Comparison of ENCODE assay signal across 8 mouse cellular contexts in genomic region chr12:5142776-5143175, GRCm38 (mm10).
DNase-seq lines count a peak whose midpoint lies in the region; ATAC-seq and TF ChIP-seq lines count a peak whose summit lies in the region.

No protein-coding gene starts in this region.

- H3K4me2 ChIP-seq in embryonic facial prominence, embryonic 12.5 days (replicated peaks), result no peak overlapping the region

- peak; percentile 36 for ATAC-seq in embryonic facial prominence, embryonic 12.5 days (ENCODE audit: insufficient number of reproducible peaks, insufficient read depth, low FRiP score, low TSS enrichment)

- peak; percentile 69 for TF ChIP-seq CTCF in liver, adult 2 months (IDR thresholded peaks at IDR 0.05; ENCODE audit: low read depth, low read length)
- peak; percentile 68 for TF ChIP-seq CTCF in olfactory bulb, adult 2 months (IDR thresholded peaks at IDR 0.05; ENCODE audit: insufficient read depth, low read depth, low read length)

- WGBS in embryonic facial prominence, embryonic 12.5 days, result 13% methylated on average over 3 of the region's 3 CpGs
- WGBS in liver, adult 2 months, result 25% methylated on average over 3 of the region's 3 CpGs
- 19% methylated on average over 3 of the region's 3 CpGs for WGBS in olfactory bulb, adult 2 months

- no peak for TF ChIP-seq POLR2A in liver, adult 2 months (IDR thresholded peaks at IDR 0.05; ENCODE audit: extremely low read depth, insufficient read depth, low read length)
- no peak for TF ChIP-seq POLR2A in olfactory bulb, adult 2 months (IDR thresholded peaks at IDR 0.05; ENCODE audit: insufficient read depth, low read depth, low read length)

- H3K27ac ChIP-seq in embryonic facial prominence, embryonic 12.5 days, result peak overlapping the region; percentile 63
- H3K27ac ChIP-seq in liver, adult 2 months (replicated peaks; ENCODE audit: insufficient read depth, low read depth, low read length), result no peak overlapping the region
- no peak overlapping the region for H3K27ac ChIP-seq in olfactory bulb, adult 2 months (ENCODE audit: insufficient read depth, low read depth, low read length)

- H3K27me3 ChIP-seq in embryonic facial prominence, embryonic 12.5 days, result no peaks in the 10 kb centered on the region
- no peaks in the 10 kb centered on the region for H3K27me3 ChIP-seq in liver, adult 2 months (ENCODE audit: control insufficient read depth, insufficient read depth, low read length)

- peaks cover 27% of the 10 kb centered on the region for H3K4me1 ChIP-seq in embryonic facial prominence, embryonic 12.5 days
- H3K4me1 ChIP-seq in liver, adult 2 months (ENCODE audit: control insufficient read depth, insufficient read depth, low read length), result no peaks in the 10 kb centered on the region
- H3K4me1 ChIP-seq in olfactory bulb, adult 2 months (ENCODE audit: control insufficient read depth, insufficient read depth, low read length), result peaks cover 29% of the 10 kb centered on the region

- DNase-seq in 416B (ENCODE audit: low read depth), result peak; percentile 59
- DNase-seq in adrenal gland, postnatal 4 days (ENCODE audit: low spot score in 2 of 2), result peak; percentile 77 to 80
- DNase-seq in heart, adult 9 months (ENCODE audit: low spot score in 2 of 2), result peak; percentile 32 to 67
- peak; percentile 92 for DNase-seq in kidney, postnatal 10 days
- peak; percentile 3 for DNase-seq in liver, adult 2 months (ENCODE audit: extremely low read depth, low read depth, low spot score)
- DNase-seq in urinary bladder, postnatal 14 days (ENCODE audit: low spot score), result peak; percentile 83

- H3K4me3 ChIP-seq in embryonic facial prominence, embryonic 12.5 days, result no peak overlapping the region
- no peak overlapping the region for H3K4me3 ChIP-seq in liver, adult 2 months (ENCODE audit: insufficient read depth, low read depth, low read length)
- no peak overlapping the region for H3K4me3 ChIP-seq in olfactory bulb, adult 2 months (ENCODE audit: insufficient read depth, low read depth, low read length)

- no peaks in the 10 kb centered on the region for H3K36me3 ChIP-seq in embryonic facial prominence, embryonic 12.5 days
- H3K36me3 ChIP-seq in liver, adult 2 months (ENCODE audit: control insufficient read depth, insufficient read depth, low read length), result no peaks in the 10 kb centered on the region

- no peaks in the 10 kb centered on the region for H3K79me2 ChIP-seq in liver, adult 2 months (ENCODE audit: control insufficient read depth, insufficient read depth, low read length)

- no peak overlapping the region for H3K9ac ChIP-seq in embryonic facial prominence, embryonic 12.5 days
- no peak overlapping the region for H3K9ac ChIP-seq in liver, adult 2 months (ENCODE audit: low read depth, low read length)

- no peaks in the 10 kb centered on the region for H3K9me3 ChIP-seq in embryonic facial prominence, embryonic 12.5 days

Comparison
In these comparisons a context has a peak if more than half of its experiments do, and no peak if none do; other contexts are left out.
1. DNase-seq: peak in every context shown above with its lines; median percentile 92 in kidney, postnatal 10 days; 83 in urinary bladder, postnatal 14 days; 78 in adrenal gland, postnatal 4 days; 59 in 416B; 50 in heart, adult 9 months; 3 in liver, adult 2 months.